Mouse (Mus musculus) embryo, embryonic 11.5 days (tissue): Measurements from ENCODE around the gene Nos1.

Source experiments
- DNase-seq: peaks from one replicate; pipeline ENCODE4 v3.0.0-alpha.2; 2012; ENCODE audit warnings: low read depth, low spot score

The Nos1 gene

DNA sequence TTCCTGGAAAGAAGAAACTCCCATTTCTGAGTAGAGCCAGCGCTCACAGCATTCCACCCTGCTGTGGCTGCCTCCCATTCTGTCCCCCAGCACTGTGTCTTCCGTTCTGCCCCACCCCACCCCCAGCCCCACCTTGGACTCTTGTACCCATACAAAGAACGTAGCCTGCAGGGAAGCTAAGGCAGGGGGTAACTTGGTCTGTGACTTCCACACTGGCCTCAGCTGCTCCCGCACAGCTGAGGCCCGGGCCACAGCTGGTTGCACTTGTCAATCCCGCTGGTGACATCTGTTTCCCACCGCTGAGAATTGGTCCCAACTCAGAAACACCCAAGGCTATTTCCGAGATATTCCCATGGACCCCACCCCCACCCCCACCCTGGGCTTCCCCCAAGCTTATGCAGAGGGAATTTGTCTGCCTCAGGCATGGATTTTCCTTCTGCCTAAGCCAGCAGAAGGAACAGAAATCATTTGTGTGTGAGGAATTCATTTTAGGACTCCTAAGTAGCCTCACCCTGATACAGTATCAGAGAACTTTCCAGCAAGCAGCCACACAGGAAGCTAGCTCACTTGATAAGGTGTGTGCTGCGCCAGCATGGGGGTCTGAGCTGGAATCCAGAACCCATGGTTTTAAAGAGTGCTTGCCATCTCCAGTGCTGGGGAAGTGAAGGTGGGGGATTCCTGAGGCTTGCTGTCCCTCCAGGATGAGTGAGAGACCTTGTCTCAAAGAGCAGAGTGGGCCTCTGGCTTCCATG, 117.4 kb downstream of the Nos1 start:
- peak; percentile 19 for DNase-seq

- no peak for DNase-seq
These were observed 118.5 kb downstream of the Nos1 start for GRCm38 (mm10) chr5:117899361-117899760.

DNA sequence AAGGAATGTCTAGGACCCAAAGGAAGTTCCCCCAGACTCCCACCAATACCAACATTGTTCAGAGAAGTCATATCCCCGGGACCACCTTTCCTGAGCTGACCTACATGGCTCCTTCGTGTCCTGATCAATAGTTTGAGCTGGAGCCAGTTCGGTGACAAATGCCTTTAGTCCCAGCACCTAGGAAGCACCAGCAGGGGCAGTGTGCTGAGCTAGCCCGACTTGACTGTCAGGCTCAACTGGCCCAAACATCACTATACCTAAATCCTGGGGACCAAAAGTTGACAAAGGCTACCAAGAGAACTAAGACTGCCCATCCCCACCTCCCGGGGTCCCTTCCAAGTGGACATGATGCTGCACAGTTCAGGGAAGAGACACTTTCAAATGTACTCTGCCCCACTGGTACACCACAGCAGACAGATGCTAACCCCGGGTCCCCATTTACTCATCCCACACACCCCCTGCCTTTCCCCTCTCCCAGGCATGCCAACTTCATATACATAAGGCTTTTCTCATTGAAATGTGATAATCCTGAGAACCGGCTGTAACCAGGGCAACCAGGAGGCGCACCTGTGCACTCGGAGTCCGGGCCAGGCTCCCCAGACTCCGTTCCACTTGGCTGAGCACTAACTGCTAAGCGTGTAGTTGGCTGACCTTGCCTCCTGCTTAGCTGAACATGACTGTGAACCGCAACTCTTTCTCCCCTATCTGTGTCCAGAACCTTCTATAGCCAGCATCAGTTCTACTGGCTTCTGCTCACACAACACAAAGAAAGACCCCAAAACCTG, 120.3 kb downstream of the Nos1 start:
- no peak for DNase-seq

DNA sequence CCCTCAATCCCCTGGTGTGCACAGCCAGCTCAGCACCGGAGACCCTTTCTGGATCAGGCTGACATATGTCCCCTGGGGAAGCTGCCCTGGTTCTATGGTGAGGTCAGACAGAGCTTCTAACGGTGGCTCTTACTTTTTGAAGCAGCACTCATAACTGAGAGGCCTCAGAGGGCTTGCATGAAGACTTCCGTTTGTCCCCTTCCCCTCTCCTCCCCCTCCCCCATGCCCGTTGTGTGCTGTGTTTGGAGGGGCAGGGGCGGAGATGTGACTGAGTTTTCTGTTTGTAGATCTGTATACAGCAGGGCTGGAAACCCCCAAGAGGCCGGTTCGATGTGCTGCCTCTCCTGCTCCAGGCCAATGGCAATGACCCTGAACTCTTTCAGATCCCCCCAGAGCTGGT, 122.7 kb downstream of the Nos1 start:
- DNase-seq, result no peak

DNA sequence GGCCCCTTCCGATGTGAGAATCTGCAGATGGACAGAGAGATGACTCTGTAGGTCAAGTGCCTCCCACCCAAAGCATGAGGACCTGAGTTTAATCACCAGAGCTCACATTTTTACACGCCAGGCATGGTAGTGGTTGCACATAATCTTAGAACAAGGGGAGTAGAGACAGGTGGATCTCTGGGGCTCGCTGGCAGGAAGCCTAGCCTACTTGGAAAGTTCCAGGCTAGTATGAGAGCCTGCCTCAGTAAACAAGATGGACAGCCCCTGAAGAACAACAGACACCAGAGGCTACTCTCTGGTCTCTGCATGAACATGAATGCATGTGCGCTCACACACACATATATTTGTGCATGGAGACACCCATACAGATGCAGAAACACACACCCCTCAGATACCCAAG, 124.9 kb downstream of the Nos1 start:
- DNase-seq, result no peak

- no peak for DNase-seq
These were observed 128.7 kb downstream of the Nos1 start for GRCm38 (mm10) chr5:117909524-117909923.

GRCm38 (mm10) chr5:117916349-117916748, 135.5 kb downstream of the Nos1 start:
- DNase-seq, result no peak

DNA sequence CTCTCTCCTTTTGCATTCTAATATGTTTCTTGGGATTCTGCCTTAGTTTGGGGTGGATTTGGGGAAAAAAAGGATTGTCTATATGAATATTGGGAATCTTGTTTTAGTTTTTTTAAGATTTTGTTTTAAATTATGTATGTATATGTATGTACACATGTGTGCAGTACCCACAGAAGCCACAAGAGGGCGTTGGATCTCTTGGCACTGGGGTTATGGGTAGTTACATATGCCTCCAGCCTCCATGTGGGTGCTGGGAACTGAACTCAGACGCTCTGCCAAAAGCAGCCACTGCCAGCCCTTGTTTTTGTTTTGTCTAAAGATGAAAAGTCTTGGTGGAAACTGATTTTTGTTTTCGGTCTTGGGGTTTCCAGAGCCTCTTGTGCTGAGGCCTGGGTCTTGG, 136.1 kb downstream of the Nos1 start:
- no peak for DNase-seq

DNA sequence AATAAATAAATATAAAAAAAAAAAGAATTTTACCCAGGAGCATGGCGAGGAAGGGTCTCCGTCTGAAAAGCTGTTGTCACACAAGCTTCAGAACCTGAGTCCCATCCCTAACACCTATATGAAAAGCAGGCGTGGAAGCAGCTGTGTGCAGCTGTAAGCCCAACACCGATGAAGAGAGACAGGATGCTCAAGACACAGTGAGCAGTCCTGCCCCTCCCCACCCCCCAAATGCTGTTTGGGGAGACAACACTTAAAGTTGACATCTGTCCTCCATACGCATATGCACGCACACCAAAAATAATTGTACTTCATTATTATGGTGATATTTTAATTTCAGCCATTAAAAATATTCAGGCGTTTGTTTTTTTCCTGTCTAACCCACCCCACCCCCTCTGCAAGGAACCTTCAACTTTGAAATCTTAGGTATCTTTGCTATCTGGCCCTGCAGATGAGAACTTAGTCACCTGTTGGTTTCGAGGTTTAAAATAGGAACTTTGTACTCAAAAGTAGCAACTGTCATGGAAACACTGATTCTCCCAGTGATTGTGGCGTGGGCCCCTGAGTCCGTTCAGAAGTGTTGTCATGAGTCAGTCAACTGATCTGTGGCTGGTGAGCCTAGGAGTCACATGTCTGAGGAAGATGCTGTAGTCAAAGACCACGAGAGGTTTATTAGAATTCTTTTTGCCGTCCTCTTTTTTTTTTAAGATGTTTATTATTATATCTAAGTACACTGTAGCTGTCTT, 141.1 kb downstream of the Nos1 start:
- no peak for DNase-seq

DNA sequence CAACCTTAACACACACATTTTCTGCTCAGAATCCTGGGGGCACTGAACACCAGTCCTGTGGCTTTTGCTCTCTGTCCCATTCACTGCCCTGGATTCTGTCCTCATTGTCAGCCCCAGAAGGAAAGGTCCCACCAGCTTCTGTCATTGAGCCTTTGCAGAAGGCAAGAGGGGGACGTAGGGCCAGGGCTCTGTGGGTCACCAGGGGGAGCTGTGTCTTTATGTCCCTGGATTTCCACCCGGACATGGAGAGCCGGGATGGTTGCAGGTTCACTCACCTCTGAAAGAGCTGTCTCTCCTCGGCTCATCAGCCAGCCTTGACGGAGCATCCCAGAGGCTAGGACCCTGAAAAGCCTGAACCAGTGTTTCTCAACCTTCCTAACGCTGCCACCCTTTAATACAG, 142.9 kb downstream of the Nos1 start:
- no peak for DNase-seq

- DNase-seq, result no peak
These were observed 147.7 kb downstream of the Nos1 start for GRCm38 (mm10) chr5:117928553-117928952.

GRCm38 (mm10) chr5:117932222-117932621, 151.4 kb downstream of the Nos1 start:
- no peak for DNase-seq

- DNase-seq, result peak; percentile 74
These were observed 152.0 kb downstream of the Nos1 start for GRCm38 (mm10) chr5:117932862-117933261.

DNA sequence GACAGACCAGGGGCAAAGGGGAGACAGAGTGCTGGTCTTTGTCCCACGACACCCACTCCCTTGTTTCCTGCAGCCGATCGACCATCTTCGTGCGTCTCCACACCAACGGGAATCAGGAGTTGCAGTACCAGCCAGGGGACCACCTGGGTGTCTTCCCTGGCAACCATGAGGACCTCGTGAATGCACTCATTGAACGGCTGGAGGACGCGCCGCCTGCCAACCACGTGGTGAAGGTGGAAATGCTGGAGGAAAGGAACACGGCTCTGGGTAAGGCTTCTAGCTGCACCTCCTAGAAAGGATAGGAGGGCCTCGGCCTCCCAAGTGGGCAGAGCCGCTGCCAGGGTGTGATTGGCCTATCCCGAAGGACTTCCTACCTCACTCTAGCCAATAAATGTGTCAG, 155.5 kb downstream of the Nos1 start:
- no peak for DNase-seq

DNA sequence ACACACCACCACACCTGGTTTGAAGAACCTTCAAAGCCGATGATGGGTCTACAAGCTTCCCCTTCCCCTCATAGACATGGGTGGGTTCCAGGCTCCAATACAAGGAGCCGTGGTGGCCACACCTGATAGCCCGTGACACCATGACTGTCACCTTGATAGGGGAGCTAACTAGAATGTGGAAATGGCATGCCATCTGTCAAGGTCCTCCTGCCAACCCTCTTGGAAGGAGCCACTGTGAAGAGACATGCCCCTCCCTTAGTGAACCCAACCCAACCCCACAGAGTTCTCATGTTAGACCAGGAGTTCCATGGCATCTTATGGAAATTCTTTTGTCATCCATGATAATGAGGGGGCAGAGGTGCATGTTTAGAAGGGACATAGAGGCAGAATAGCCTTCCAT, 156.4 kb downstream of the Nos1 start:
- no peak for DNase-seq

DNA sequence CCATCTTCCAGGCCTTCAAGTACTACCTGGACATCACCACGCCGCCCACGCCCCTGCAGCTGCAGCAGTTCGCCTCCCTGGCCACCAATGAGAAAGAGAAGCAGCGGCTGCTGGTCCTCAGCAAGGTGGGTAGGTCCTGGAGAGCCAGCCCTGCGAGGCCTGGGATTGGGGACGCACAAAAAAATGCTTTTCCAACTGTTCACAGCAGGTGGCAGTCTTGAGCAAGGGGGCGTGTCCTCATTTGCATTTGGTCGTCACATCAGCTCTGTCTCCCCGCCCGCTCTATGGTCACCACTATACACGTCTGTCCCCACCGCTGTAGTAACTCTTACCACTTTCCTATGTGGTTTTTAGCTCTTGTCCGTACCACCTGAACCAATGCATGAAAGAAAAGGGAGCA, 157.3 kb downstream of the Nos1 start:
- DNase-seq, result peak; percentile 51

GRCm38 (mm10) chr5:117939402-117939801, 158.6 kb downstream of the Nos1 start:
- DNase-seq, result no peak

DNA sequence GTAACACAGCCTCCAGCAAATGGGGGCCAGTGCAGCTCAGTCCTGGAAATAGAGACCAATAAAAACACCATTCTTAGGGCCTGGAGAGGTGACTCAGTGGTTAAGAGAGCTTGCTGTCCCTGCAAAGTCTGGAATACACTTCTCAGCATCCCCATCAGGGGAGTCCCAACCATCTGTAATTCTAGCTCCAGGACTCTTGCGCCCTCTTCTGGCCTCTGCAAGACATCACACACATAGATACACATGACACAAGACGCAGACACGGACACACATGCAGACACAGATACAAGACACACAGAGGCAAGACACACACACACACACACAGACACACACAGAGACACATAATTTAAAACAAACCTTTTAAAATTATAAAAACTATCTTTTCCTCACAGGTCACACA, 160.7 kb downstream of the Nos1 start:
- DNase-seq, result no peak

- DNase-seq, result peak; percentile 22
These were observed 165.8 kb downstream of the Nos1 start for GRCm38 (mm10) chr5:117946605-117947004.

- DNase-seq, result no peak
These were observed 168.6 kb downstream of the Nos1 start for GRCm38 (mm10) chr5:117949393-117949792.

GRCm38 (mm10) chr5:117953893-117954292, 173.1 kb downstream of the Nos1 start:
- DNase-seq, result no peak

- no peak for DNase-seq
These were observed 173.6 kb downstream of the Nos1 start for GRCm38 (mm10) chr5:117954429-117954828.
